Mouse (Mus musculus) liver (tissue): ENCODE results near the gene C130050O18Rik.

Experiments
- DNase-seq: peaks from one replicate; pipeline ENCODE4 v3.0.0-alpha.2; 2020; ENCODE audit warnings: mixed read lengths

Gene C130050O18Rik

DNA sequence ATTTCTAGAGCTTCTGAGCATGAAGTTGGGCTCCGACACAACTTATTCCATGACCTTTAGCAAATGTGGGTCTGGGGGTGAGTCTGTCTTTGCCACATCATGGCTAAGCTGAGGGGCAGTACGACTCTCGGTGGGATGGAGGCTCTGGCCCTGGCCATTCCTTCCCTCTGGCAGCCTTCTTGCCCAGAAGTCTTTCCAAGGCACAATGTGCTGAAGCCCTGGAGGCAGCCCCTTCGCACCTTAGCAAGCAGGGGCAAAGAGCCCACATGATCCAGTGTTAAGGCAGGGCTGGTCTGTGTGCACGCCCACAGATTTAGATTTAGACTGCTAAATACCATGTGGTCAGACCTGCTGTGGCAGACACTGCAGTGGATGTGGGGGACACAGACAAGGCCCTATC is 6.3 kb upstream of the C130050O18Rik start:
- DNase-seq, result no peak

DNA sequence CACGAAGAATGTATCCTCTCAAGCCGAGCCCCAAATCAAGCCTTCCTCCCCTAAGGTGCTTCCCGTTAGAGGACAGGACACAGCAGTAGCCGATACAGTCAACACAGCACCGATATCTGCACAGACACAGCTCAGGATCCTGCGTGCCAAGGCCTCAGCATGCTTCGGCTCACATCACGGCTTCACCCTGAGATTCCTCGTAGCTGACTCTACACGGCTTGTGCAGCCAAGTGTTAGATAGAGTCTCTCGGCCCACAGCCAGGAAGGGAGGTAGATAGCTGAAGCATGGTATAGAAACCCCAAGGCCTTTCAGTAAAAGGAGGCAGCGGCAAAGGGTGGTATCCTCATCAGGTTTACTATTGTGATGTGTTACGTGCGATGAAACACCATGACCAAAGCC is 5.1 kb upstream of the C130050O18Rik start:
- no peak for DNase-seq

DNA sequence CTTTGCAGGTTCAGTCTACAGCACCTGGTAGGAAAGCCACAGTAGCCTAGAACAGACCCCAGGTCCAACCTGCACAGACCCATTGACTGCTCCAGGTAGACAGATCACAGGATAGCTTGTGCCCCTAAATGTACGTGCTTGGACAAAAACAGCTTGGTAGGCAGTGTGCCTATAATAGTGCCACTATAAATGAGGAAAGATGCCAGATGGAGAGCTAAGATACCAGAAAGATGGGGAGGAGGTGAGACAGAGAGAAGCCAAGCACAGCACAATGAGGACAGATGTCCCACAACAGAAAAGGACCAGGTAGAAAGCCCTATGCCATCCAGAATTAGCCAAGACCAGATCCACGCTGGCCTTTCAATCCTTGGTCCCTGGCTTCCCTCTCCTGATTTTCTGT is 3.0 kb upstream of the C130050O18Rik start:
- DNase-seq, result no peak

DNA sequence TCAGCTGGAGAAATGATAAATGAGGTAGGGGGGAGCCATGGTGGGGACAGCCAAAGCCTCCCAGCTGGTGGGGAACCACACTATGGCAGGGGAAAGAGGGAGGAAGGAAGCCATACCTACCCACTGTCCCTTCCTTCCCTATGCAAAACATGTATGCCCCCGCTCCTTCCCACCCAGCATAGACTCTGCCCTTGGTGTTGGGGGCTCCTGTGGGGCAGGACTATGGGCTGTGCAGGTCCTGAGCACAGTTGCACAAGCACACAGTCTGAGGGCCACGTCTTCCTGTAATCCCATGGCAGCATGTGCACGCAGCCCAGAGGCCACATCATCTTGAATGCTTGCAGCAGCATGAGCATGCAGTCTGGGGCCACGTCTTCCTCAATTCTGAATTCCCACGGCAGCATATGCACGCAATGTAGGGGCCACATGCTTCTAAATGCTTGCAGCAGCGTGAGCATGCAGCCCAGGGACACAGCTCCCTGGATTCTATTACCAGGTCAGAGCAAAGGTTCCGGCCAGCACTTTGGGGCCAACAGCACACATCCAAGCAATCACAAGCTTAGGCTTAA is 1.3 kb upstream of the C130050O18Rik start:
- DNase-seq, result no peak

DNA sequence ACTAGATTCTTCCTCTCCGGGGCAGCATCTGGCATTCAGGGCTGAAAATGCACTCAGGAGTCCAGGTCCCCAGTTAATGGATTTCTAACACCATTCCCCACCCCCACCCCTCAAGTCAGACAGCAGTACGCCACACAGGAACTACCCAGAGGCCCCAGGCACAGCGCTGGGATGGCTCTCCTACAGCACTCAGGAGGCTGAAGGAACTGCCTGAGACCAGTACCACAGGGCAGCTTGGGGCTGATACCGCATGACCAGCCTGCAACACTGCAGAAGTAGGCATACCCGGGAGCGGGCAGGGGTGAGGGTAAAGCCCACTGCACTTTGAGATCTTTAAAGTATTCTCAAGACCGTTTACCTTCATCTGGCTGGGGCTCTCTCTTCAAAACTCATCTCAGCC is 398 bp downstream of the C130050O18Rik start:
- no peak for DNase-seq

DNA sequence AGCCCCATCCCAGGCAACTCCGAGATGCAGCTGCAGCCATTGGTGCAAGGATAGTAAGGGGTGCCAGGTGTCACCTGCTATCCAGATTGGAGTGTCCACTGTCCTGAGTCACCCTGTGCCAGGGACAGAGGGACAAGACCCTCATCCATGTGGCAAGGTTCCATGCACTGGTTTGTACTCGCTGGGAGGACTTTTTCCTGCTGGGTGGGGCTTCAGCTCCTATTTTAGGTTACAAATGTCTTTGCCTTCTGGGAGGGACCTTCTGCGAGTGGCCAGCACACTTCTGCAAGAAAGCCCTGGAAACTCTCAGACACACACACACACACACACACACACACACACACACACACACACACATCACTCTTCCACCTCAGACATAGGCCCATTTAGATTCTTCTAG is 873 bp downstream of the C130050O18Rik start:
- DNase-seq, result no peak

DNA sequence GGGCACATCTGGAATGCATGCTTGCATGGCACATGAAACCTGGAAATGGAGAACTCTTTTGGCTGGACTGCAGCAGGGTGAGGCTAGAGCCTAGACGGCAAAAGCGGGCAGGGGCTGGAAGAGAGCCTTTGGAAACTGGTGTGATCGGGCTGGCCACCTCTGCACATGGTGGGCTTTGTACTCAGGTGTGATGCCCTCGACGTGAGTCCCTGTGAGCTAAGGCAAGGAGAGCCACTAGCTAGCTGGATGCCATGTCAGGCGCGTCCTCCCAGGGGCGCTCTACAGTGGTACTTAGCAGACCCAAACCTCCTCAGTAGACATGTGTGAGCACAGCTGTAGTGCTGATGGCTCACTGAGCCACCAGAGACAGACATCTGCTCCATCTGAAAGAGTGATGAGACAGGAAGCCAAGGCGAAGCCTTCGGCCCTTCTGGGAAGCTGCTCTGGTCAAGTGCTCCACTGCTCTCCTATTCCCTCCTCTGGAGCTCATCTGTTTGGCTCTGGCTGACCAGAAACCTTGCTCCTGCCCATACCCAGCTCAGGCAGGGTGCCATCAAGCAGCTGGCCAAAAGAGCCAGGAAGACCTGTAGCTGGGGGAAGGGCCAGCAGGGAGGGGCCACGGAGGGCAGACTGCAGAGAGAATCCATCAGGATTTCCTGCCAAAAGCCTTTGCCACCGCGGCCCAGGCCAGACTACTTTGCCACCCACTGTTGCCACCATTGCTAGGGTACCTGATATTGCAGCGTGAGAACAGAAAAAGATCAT is 2.2 kb downstream of the C130050O18Rik start:
- no peak for DNase-seq

DNA sequence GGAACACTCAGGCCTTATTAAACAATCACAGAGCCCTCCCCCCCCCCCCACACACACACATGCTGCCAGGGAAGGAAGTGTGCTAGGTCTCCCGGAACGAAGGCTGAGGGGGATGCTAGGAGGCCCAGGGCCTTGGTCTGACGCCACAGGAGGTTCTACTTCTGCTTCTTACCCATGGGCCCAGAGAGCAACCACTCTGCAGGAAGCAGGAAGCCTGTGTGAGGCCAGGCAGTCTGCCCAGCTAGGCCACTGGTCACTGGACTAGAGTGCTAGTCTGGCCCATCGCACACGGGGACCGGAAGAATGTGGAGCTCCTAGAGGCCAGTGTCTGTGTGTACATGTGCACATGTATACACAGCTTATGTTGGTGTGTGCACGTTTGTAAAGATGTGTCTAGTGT is 3.4 kb downstream of the C130050O18Rik start:
- no peak for DNase-seq

DNA sequence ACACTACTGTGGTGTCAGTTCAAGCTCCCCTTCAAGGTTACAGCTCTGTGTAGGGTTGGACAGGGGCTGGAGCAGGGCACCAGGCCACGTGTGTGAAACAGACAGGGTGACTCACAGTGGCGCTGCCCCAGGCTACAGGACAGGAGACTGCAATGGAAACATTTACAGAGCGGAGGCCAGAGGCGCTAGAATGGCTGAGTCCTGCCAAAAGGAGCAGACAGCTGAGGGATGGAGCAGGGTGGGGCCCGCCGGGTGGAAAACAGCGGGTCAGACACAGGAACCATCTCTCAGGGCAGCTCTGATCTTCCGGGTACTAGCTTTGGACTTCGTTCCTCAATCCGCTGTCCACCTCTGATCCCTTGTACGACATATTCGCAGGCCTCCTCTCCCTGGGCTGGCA is 4.3 kb downstream of the C130050O18Rik start:
- no peak for DNase-seq

DNA sequence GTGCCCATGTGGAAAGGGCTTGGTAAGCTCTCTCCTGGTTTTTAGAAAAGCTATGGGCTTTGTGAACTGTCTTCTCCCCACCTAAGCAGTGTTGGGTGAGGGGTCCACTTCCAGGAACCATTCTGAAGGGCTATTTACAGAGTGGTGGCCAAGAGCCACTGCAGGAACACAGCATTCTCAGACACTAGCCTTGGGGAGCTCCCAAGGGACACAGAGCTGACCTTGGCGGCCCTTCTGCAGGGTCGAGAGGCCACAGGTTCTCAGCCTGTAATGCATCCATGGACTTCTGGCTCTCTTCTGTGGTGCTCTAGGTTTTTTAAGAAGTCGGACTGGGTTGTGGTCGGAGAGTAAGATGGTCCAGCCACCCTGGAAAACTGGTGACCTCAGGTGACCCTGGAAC is 5.0 kb downstream of the C130050O18Rik start:
- DNase-seq, result no peak

DNA sequence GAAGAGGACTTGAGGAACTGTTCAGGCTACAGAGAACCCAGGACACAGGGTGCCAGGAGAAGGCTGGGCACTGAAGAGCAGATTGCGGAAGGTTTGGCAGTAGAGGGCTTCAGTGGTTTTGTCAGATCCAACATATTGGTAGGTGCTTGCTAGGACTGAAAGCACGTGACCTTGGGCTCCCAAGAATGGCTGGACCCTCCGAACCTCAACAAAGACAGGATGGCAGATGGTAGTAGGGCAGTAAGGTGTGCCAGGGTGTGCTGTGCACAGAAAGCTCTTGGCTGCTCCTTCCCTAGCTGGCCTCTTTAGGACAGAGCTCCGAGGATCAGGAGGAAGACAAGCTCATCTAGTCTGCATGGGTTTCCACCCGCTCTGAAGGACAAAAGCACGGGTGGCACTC is 6.0 kb downstream of the C130050O18Rik start:
- no peak for DNase-seq

DNA sequence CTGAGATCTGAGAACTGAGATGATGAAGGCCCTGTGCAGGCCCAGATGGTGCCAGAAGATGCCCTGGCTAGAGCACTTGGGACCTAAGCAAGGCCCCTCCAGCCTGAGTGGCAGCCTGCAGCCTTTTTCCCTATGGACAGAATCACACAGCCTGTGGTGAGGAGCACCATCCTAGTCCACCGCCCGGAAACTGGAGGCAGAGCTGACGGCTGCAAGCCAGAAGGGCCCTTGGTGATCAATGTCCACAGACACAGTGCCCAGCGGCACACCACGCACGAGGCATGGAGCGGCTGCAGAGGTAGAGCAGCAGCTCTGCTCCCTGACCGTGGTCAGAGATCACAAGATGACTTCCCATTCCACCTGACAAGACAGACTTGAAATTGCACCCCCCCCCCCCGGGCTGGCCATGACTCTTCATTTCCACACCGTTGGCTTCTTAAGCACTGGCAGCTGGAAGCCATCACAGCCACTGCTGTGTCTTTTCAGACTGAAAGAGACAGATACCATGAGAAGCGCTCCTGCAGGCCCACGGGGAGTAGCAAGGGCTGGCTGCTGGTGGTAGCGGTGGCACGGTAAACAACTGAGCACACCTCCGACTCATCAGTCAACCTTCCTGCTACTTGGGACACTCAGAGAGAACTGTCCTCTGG is 6.7 kb downstream of the C130050O18Rik start:
- DNase-seq, result no peak

DNA sequence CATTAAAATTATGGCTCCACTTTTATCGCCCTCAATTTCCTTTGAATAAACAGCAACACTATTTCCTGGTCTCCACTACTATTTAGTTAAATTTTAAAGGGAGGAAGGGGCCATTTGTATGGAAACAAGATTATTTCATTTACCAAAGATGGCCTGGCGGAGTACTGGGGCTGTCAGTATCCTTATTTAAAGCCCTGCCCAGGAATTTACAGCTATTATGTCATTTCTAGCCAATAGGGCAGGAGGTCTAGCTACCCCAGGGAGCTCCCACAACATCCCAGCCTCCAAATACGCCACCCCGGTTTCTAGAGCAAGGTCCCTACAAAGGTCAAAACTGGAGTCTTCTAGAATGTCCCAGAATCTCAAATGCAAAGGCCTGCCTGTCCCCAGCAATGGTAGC is 8.5 kb downstream of the C130050O18Rik start:
- no peak for DNase-seq

DNA sequence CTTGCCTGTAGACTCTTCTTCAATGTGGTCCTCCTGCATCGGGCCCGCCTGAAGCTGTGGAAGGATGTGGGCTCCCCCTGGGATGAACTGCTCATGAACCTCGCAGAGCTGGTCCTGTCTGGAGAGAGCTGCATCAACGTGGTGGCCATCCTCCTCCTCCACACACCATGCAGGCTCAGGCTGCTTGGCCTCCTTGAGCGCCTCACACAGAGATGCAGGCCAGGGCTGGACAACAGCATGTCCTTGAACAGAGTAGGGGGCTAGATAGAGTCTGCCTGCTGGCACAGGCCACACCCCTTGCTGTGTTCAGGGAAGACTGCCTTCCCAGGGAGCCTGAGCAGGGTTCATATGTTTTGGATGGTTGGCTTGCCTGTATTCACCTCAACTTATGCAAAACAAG is 9.9 kb downstream of the C130050O18Rik start:
- DNase-seq, result no peak

DNA sequence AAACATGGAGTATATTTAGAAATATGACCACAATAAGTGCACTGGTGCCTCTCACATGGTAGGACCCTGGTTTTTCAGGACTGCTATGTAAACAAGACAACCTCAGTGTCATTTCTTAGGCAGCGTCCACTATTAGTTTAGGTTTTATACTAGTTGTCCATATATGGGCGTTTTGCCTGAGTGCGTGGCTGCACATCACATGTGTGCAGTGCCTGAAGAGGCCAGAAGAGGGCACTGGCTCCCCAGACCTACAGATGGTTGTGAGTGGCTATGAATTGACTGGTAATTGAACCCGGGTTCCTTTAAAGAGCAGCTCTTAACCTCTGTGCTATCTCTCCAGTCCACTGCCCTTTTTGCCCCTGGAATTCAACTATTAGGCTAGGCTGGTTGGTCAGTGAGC is 11.9 kb downstream of the C130050O18Rik start:
- no peak for DNase-seq

DNA sequence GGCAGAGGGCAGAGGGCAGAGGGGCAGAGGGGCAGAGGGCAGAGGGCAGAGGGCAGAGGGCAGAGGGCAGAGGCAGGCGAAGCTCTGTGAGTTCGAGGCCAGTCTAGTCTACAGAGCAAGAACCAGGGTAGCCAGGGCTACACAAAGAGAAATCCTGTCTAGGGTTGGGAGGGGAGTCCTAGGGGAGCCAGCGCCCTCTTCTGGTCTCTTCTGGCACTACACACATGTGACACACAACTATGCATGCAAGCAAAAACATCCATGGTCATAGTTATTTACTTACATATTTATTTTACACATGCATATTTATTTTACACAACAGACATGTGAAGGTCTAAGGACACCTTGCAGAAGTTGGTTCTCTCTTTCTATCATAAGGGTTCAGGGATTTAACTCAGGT is 12.4 kb downstream of the C130050O18Rik start:
- no peak for DNase-seq

DNA sequence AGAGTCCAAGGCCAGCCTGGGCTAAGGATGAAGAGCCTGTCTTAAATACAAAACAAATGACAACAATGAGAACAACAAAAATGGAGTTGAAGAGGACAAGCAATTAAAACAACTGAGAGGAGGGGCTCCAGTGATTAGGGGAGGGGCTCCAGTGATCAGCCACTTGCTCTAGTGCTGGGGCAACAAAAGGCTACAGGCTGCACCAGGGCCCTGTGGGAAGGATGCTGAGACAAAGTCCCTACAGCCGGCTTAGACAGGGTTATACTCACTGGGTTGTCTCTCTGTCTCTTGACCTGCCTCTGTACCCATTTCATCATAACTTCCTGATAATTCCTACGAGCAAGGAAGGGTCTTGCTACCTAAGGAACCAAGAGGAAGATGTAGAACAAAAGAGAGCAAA is 13.0 kb downstream of the C130050O18Rik start:
- no peak for DNase-seq

DNA sequence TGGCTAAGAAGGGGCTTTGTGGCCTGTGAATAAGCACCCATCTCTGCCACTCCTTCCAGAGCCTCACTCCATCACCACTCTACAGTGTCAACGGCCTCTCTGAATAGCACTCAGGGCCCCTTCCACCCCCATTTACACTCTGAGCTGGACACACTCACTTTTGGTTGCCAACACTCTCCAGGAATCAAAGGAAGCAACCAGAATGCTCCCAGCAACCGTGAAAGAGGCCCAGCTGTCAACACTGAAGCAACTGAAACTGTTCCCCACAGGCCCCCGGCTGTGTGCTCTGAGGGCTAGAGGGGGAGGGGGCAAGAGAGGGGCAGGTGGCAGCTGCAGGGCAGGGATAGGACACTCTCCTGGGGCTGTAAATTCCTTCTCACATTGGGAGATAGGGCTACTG is 13.6 kb downstream of the C130050O18Rik start:
- DNase-seq, result no peak

DNA sequence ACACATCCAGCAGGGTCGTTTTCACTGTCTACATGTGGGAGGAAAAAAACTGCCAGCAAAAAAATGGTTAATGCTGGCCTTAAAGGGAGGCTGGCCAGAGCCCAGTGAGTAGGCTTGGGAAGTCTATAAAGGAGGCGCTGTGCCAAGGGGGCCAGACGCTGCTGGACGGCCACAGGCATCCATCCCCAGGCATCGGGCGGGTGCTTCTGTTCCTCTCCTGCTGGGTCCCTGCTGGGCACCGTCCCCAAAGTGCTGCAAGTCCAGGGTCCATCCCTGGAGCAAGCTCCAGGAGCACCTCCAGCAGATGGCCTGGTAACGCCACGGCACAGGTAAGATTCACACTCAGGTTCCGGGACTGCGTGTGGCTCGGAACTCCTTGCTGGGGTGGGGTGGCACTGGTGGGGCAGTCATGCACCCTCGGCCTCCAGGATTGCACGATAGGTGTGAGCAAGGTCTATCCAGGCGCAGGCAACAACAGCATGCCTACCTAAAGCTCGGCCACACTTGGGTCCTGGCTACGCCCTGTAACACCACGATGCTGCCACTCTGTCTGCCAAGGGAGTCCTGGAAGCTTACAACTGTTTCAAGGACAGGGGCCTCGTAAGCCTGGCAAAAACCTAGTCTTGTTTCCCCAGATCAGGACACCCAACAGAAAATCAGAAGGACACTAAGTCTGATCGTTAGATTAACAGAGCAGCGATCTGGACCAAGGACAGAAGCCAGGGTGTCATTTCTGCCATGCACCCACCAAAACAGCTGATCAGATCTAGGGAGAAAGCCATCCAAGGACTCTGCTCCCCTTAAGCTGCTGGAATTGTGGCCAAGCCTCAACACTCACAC is 18.2 kb downstream of the C130050O18Rik start, which contains the start of gene Gper1:
Gper1 (plus strand) TSS at position 126 of the 840 bp plus-strand sequence.
- no peak for DNase-seq

DNA sequence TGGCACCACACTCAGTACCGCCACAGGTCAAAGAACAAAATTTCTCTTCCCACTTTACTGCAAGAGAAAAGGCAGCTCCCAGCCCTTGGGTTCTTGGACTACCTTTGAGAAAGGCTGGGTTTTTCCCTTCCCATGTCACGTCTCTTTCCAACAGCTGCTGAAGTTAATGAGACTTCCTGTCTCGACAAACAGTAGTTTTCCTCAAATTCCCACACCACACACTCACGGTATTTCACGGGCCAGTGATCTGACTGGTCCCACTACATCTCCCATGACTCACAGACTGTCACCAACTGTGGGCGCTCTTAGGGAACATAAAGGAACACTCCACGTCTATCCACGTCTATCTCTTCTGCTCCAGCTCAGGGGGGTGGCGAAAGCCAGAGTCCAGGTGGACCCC is 20.1 kb downstream of the C130050O18Rik start:
- DNase-seq, result no peak

DNA sequence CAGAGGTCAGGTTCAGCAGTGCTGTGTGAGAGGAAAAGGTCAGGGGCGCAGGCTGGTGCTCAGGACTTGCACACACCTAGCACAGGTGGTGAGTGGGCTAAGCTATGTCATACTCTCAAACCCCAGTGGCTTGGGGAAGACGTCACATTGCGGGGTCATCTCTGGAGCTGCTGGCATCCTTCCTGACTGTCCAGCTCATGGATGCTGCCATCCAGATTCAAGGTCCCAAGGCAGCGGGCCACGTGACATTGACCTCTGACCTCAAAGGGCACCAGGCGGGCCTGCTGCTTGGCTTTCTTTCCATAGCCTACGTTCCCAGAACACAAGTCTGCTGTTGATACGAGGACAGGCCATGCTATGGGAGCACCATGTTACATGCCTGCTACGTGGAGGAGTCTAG is 21.9 kb downstream of the C130050O18Rik start:
- no peak for DNase-seq

DNA sequence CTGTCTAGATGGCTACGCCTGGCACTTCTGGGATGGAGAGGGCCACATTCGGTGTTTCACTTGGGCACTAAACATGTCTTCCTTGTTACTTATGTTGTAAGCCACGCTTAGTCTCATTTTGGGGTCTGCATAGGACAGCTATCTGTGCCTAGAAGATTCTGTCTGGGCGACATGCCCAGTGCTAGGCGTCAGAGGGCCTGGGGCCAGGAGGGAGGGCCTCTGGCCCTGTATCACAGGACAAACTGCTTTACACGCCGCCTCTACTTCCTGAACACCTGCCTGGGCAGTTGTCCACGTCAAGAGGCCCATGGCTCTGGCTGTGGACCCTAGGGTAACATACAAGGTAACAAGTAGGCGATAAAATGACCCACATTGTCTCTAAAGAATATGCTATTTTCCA is 22.9 kb downstream of the C130050O18Rik start:
- no peak for DNase-seq

DNA sequence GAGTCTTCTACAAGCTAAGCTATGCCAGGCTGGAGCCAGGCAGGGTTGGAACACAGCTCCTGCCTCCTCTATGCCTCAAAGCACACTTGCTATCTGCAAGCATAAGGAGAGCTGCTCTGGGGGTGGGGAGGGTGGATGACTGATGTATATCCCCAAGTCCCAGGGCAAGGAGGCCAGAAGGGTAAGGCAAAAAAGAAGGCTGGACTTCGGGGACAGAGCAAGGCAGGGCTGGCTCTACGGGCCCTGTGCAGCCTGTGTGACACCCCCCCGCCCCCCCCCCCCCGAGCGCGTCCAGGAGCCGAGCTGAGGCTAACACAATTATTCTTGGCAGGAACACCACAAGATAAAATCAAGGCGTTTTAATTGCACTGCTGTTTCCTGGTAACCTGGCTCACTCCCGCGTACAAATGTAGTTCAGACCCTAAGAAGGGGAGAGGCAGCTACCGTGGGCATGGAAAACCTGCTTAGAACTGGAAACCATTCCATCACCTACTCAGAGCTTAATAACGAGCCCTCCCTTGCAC is 24.8 kb downstream of the C130050O18Rik start:
- no peak for DNase-seq
